Mouse (Mus musculus): ENCODE results near the gene Mical3.

Mical3 gene

DNA sequence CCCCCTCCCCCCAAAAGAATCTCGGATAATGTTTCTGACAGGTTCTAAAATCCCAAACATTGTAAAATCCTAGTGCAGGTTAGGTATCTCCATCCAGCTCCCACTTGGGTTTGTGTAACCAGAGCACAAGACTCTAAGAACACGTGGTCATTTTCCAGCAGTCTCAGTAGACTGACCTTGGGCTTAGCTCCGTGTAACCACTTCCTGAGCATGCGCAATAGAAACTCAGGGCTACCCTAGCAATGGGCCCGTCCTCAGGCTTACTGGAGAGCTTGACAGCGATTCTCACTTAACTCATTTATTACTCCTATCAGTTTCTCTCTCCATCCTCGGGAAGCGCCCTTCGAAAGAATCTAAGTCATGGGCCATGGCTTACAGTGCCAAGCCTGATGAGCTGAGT is 236.3 kb downstream of the Mical3 start:
- Histone ChIP-seq H3K36me3 (ENCODE audit: control insufficient read depth, insufficient read depth, low read length, poor library complexity, severe bottlenecking) (peaks cover 12% of the 10 kb centered on the region; the same call in 1 of the 2 replicates), H3K27me3 (ENCODE audit: control insufficient read depth, insufficient read depth, low read length, poor library complexity, severe bottlenecking) (no peaks in the 10 kb centered on the region)
- no peak for DNase-seq (ENCODE audit: low read depth, low spot score)

DNA sequence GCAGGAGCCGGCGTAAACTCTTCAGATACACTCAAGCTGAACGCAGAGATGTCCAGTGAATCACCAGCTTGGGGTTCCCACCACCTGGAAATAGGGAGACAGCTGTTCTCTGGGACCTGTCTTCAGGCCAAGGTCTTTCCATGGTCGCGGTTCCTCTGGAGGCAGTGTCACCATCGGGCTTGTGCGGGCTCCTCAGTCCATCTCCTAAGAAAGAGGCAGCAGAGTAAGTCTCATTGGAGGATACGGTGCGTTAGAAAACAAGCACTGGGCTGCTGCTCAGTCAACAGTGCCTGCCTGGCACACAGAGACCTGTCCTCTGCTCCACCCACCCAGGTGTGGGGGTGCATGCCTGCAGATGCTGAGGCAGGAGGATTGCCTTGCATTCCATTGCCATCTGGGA is 236.7 kb downstream of the Mical3 start:
- Histone ChIP-seq H3K27me3 (ENCODE audit: control insufficient read depth, insufficient read depth, low read length, poor library complexity, severe bottlenecking) (no peaks in the 10 kb centered on the region), H3K36me3 (ENCODE audit: control insufficient read depth, insufficient read depth, low read length, poor library complexity, severe bottlenecking) (peaks cover 12% of the 10 kb centered on the region; the same call in 1 of the 2 replicates)
- DNase-seq (ENCODE audit: low read depth, low spot score), result no peak

- Histone ChIP-seq H3K27me3 (ENCODE audit: control insufficient read depth, insufficient read depth, low read length, poor library complexity, severe bottlenecking) (no peaks in the 10 kb centered on the region), H3K36me3 (ENCODE audit: control insufficient read depth, insufficient read depth, low read length, poor library complexity, severe bottlenecking) (peaks cover 2% of the 10 kb centered on the region)
- no peak for DNase-seq (ENCODE audit: low read depth, low spot score)
Observed at GRCm38 (mm10) chr6:120886696-120887095, 244.1 kb downstream of the Mical3 start.

DNA sequence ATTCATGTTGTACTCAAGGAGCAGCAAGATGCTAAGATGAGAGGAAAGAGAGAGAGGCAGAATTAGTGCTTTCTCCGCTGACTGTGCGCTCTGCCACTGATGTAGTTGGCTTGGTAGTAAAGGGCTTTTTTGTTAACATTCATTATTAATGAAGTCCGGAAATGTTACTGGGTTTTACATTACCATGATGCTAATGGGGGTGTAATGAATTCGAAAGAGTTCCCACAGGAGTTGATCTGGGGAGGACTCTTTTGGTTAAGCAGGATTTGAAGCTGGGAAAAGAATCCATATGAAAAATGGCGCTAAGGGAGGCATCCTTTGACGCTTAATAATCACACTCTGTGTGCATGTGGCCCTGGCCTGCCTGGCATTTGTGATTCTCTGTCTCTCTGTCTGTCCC is 246.4 kb downstream of the Mical3 start:
- Histone ChIP-seq H3K27me3 (ENCODE audit: control insufficient read depth, insufficient read depth, low read length, poor library complexity, severe bottlenecking) (no peaks in the 10 kb centered on the region), H3K36me3 (ENCODE audit: control insufficient read depth, insufficient read depth, low read length, poor library complexity, severe bottlenecking) (peaks cover 3% of the 10 kb centered on the region)
- no peak for DNase-seq (ENCODE audit: low read depth, low spot score)

Measured in splenic B cell, adult 2 months (primary cell).